Mouse (Mus musculus) heart, postnatal 0 days (tissue): ENCODE results near the gene Tcn2.

ENCODE experiments used
- CTCF ChIP-seq: IDR thresholded peaks from 2 replicates; pipeline ENCODE4 v1.5.1; 2016; ENCODE audit warnings: antibody characterized with exemption, control low read depth, low read depth
- EP300 ChIP-seq: IDR thresholded peaks from 2 replicates; pipeline ENCODE4 v1.6.1; 2016; ENCODE audit warnings: antibody characterized with exemption, low read depth

DNA sequence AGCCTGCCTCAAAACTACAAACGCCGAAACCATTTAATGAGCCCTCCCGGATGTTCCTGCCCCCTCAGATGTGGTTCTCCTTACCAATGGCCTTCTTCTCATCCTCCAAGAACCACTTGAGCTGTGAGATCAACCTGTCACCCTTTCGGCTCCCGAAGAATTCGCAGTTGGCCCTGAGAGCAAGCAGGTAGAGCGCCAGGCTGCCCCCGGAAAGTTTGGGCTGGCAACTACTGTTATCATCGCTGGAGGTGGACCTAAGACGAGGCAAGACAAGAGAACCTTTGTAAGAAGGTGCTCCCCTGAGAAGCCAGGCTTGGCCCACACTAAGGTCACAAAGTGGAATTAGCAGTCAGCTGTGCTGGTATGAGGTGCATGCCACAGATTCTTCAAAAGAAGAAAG is 6.0 kb downstream of the Tcn2 start:
- TF ChIP-seq CTCF (no peak), EP300 (no peak)
